10 mouse cellular contexts compared by ENCODE assay signal in the genomic region with DNA sequence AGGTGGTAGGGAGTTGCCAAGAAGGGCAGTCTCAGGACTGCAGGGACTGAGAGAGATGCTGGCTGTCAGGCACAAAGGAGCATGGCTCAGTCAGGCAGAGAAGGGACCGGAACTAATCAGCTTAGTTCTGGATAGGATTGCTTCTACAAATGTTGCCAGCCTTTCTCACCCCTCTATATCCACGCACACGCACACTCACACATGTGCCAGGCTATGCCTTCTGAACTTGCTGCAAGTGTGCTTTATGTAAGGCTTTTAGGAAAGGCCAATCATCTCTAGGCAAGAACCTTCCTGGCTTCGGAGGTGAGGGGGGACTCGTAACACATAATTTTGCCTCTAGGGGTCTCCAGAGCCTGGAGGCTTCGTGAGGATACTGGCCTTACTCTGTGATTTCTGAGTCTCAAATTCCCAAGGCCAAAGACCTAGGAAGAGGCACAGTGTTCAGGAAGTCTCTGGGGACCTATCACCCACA. TPM values are rescaled to one million over a fixed set of nuclear protein-coding genes. Genes with fewer than 3 reads are reported as not detected.
A peak's percentile ranks its signal among the peaks of the same experiment; 100 is the strongest.
DNase-seq lines count a peak whose midpoint lies in the region; ATAC-seq and TF ChIP-seq lines count a peak whose summit lies in the region.
"Had no signal": no experiment of that assay in that cellular context is flagged by ENCODE, and none has a peak within 500 bp of the region (broad histone marks: within the 10 kb centered on the region; RNA-seq: fewer than 3 reads in every experiment).

No protein-coding gene starts in this region.

- H3K4me1 ChIP-seq in intestine, postnatal 0 days (replicated peaks; ENCODE audit: control insufficient read depth, insufficient read depth, low read length) = no peaks in the 10 kb centered on the region
- H3K4me1 ChIP-seq in intestine, embryonic 15.5 days (replicated peaks) = no peaks in the 10 kb centered on the region
- peaks cover 2% of the 10 kb centered on the region; the same call in 1 of the 2 replicates for H3K4me1 ChIP-seq in forebrain, embryonic 14.5 days (ENCODE audit: control insufficient read depth, insufficient read depth, low read length)
- H3K4me1 ChIP-seq in midbrain, embryonic 14.5 days (ENCODE audit: control insufficient read depth, insufficient read depth, low read length) = peaks cover 6% of the 10 kb centered on the region; the same call in 1 of the 2 replicates
- H3K4me1 ChIP-seq: liver, embryonic 13.5 days had no signal

- no peaks in the 10 kb centered on the region for H3K9me3 ChIP-seq in intestine, postnatal 0 days (ENCODE audit: control insufficient read depth)
- H3K9me3 ChIP-seq in intestine, embryonic 15.5 days = no peaks in the 10 kb centered on the region
- H3K9me3 ChIP-seq in forebrain, embryonic 14.5 days (replicated peaks; ENCODE audit: control insufficient read depth, low read length) = 0 out of 2 replicates have a peak, but pooled peaks cover 2% of the 10 kb centered on the region
- no peaks in the 10 kb centered on the region for H3K9me3 ChIP-seq in midbrain, embryonic 14.5 days (ENCODE audit: control insufficient read depth, low read length)
- H3K9me3 ChIP-seq: liver, embryonic 13.5 days had no signal

- no peak for ATAC-seq in intestine, postnatal 0 days
- ATAC-seq in intestine, embryonic 15.5 days = no peak
- peak; percentile 75 for ATAC-seq in forebrain, embryonic 14.5 days
- ATAC-seq in midbrain, embryonic 14.5 days (ENCODE audit: low FRiP score, low TSS enrichment) = peak; percentile 81
- ATAC-seq in activated CD4-positive, CD25-positive, alpha-beta regulatory T cell, adult 4 months = no peak
- ATAC-seq in CD4-positive, CD25-positive, alpha-beta regulatory T cell, adult 4 months = no peak
- ATAC-seq: intestine, embryonic 16.5 days had no signal

- H3K27ac ChIP-seq in intestine, postnatal 0 days (ENCODE audit: low read depth, low read length) = no peak overlapping the region
- H3K27ac ChIP-seq in intestine, embryonic 15.5 days = no peak overlapping the region
- H3K27ac ChIP-seq in forebrain, embryonic 14.5 days (ENCODE audit: low read depth, low read length) = no peak overlapping the region
- 0 out of 2 replicates have a peak overlapping the region, but pooled peaks have one; percentile 6 for H3K27ac ChIP-seq in midbrain, embryonic 14.5 days (replicated peaks; ENCODE audit: low read depth, low read length)
- H3K27ac ChIP-seq: liver, embryonic 13.5 days had no signal

- no peaks in the 10 kb centered on the region for H3K27me3 ChIP-seq in intestine, postnatal 0 days (replicated peaks; ENCODE audit: control insufficient read depth, insufficient read depth, low read length)
- no peaks in the 10 kb centered on the region for H3K27me3 ChIP-seq in intestine, embryonic 15.5 days (replicated peaks)
- no peaks in the 10 kb centered on the region for H3K27me3 ChIP-seq in forebrain, embryonic 14.5 days (replicated peaks; ENCODE audit: control insufficient read depth, insufficient read depth, low read length)
- H3K27me3 ChIP-seq in midbrain, embryonic 14.5 days (ENCODE audit: control insufficient read depth, insufficient read depth, low read length) = no peaks in the 10 kb centered on the region
- H3K27me3 ChIP-seq: liver, embryonic 13.5 days had no signal

- intact Hi-C loops in heart, postnatal 25 days (cut with DNase I) = loop anchor here (10.0 kb wide), 1 partner anchor 312 kb away; no protein-coding TSS in a partner anchor

- peak; percentile 39; the same call in 1 of the 2 replicates for TF ChIP-seq CTCF in intestine, postnatal 0 days (IDR thresholded peaks at IDR 0.05; ENCODE audit: low read depth)

- WGBS in intestine, postnatal 0 days = 54% methylated on average over 6 of the region's 6 CpGs
- WGBS in intestine, embryonic 15.5 days = 47% methylated on average over 6 of the region's 6 CpGs
- 27% methylated on average over 6 of the region's 6 CpGs for WGBS in forebrain, embryonic 14.5 days
- WGBS in midbrain, embryonic 14.5 days = 12% methylated on average over 6 of the region's 6 CpGs

- no peak overlapping the region for H3K4me3 ChIP-seq in intestine, postnatal 0 days (ENCODE audit: low read depth, low read length)
- H3K4me3 ChIP-seq in intestine, embryonic 15.5 days (replicated peaks) = no peak overlapping the region
- H3K4me3 ChIP-seq in forebrain, embryonic 14.5 days (ENCODE audit: low read depth, low read length) = no peak overlapping the region
- H3K4me3 ChIP-seq in midbrain, embryonic 14.5 days (replicated peaks; ENCODE audit: low read depth, low read length) = no peak overlapping the region
- H3K4me3 ChIP-seq: liver, embryonic 13.5 days had no signal

- H3K4me2 ChIP-seq in intestine, postnatal 0 days (replicated peaks; ENCODE audit: low read depth) = no peak overlapping the region
- no peak overlapping the region for H3K4me2 ChIP-seq in intestine, embryonic 15.5 days (replicated peaks)
- H3K4me2 ChIP-seq in forebrain, embryonic 14.5 days (ENCODE audit: low read length) = no peak overlapping the region
- H3K4me2 ChIP-seq in midbrain, embryonic 14.5 days (ENCODE audit: low read length) = no peak overlapping the region
- H3K4me2 ChIP-seq: liver, embryonic 13.5 days had no signal

- H3K9ac ChIP-seq in intestine, postnatal 0 days (ENCODE audit: low read depth, low read length) = no peak overlapping the region
- H3K9ac ChIP-seq in intestine, embryonic 15.5 days = no peak overlapping the region
- H3K9ac ChIP-seq in forebrain, embryonic 14.5 days (ENCODE audit: low read length) = no peak overlapping the region
- H3K9ac ChIP-seq in midbrain, embryonic 14.5 days (replicated peaks; ENCODE audit: low read length) = no peak overlapping the region
- H3K9ac ChIP-seq: liver, embryonic 13.5 days had no signal

- peak; percentile 21 for DNase-seq in Muller cell, postnatal 12 days (ENCODE audit: inconsistent ontology term)
- peak; percentile 69 for DNase-seq in forebrain, embryonic 14.5 days (ENCODE audit: low spot score)
- peak; percentile 69 for DNase-seq in midbrain, embryonic 14.5 days
- DNase-seq in heart, postnatal 25 days (ENCODE audit: low spot score) = no peak
- DNase-seq: liver, embryonic 13.5 days had no signal

- no peaks in the 10 kb centered on the region for H3K36me3 ChIP-seq in intestine, postnatal 0 days (ENCODE audit: control insufficient read depth, insufficient read depth)
- H3K36me3 ChIP-seq in intestine, embryonic 15.5 days = no peaks in the 10 kb centered on the region
- H3K36me3 ChIP-seq in forebrain, embryonic 14.5 days (ENCODE audit: control insufficient read depth, insufficient read depth, low read length) = no peaks in the 10 kb centered on the region
- no peaks in the 10 kb centered on the region for H3K36me3 ChIP-seq in midbrain, embryonic 14.5 days (ENCODE audit: control insufficient read depth, insufficient read depth, low read length)
- H3K36me3 ChIP-seq: liver, embryonic 13.5 days had no signal

RNA-seq across cellular contexts. Expression of a gene that starts 12.8 kb away (rescaled TPM):
- polyA plus RNA-seq in intestine, postnatal 0 days (2015; fragmentation: Nextera tagmentation; extraction: Ambion mirVana) = 0.26 and 0.34 TPM in 2 replicates
- polyA plus RNA-seq in intestine, embryonic 15.5 days (2015; fragmentation: Nextera tagmentation; extraction: Ambion mirVana) = 0.47 and 0.54 TPM in 2 replicates
- 23.6 and 36.7 TPM in 2 replicates for polyA plus RNA-seq in forebrain, embryonic 14.5 days (2014; fragmentation: Nextera tagmentation; extraction: Ambion mirVana)
- 27.1 and 27.6 TPM in 2 replicates for polyA plus RNA-seq in midbrain, embryonic 14.5 days (2014; fragmentation: Nextera tagmentation; extraction: Ambion mirVana)
- total RNA-seq in heart, postnatal 25 days (2021) = under 1 TPM; 0.11 to 0.16 TPM
- under 1 TPM in 1 of 2 experiments, not detected in 1; 0.13 TPM for polyA plus RNA-seq in activated CD4-positive, CD25-positive, alpha-beta regulatory T cell, adult 4 months (2017; shearing (Covaris generic))
- under 1 TPM in 1 of 2 experiments, not detected in 1; 0.14 TPM for polyA plus RNA-seq in CD4-positive, CD25-positive, alpha-beta regulatory T cell, adult 4 months (2017; shearing (Covaris generic))

RNA-seq across cellular contexts. Expression of a gene that starts 18.8 kb away (rescaled TPM):
- polyA plus RNA-seq in intestine, postnatal 0 days (2015; fragmentation: Nextera tagmentation; extraction: Ambion mirVana) = 0.48 and 0.55 TPM in 2 replicates
- polyA plus RNA-seq in intestine, embryonic 15.5 days (2015; fragmentation: Nextera tagmentation; extraction: Ambion mirVana) = 0.97 and 1.1 TPM in 2 replicates
- 38.4 and 40.1 TPM in 2 replicates for polyA plus RNA-seq in forebrain, embryonic 14.5 days (2014; fragmentation: Nextera tagmentation; extraction: Ambion mirVana)
- 54.8 and 59.6 TPM in 2 replicates for polyA plus RNA-seq in midbrain, embryonic 14.5 days (2014; fragmentation: Nextera tagmentation; extraction: Ambion mirVana)
- 1 to 10 TPM in 1 of 2 experiments, under 1 TPM in 1; 0.98 to 1.1 TPM for total RNA-seq in heart, postnatal 25 days (2021)
- under 1 TPM in 1 of 2 experiments, not detected in 1; 0.16 TPM for polyA plus RNA-seq in activated CD4-positive, CD25-positive, alpha-beta regulatory T cell, adult 4 months (2017; shearing (Covaris generic))
- polyA plus RNA-seq in CD4-positive, CD25-positive, alpha-beta regulatory T cell, adult 4 months (2017; shearing (Covaris generic)) = not detected

Comparison
In these comparisons a context has a peak if more than half of its experiments do, and no peak if none do; other contexts are left out.
1. ATAC-seq: peak in forebrain, embryonic 14.5 days (single experiment) and midbrain, embryonic 14.5 days (single experiment); none in intestine, postnatal 0 days (single experiment), intestine, embryonic 15.5 days (single experiment), activated CD4-positive, CD25-positive, alpha-beta regulatory T cell, adult 4 months (single experiment) and CD4-positive, CD25-positive, alpha-beta regulatory T cell, adult 4 months (single experiment).
2. RNA of a gene that starts 12.8 kb away (polyA plus RNA-seq): 27.1 to 27.6 TPM in midbrain, embryonic 14.5 days and 23.6 to 36.7 TPM in forebrain, embryonic 14.5 days; 0.47 to 0.54 TPM in intestine, embryonic 15.5 days, 0.26 to 0.34 TPM in intestine, postnatal 0 days, 0.14 TPM in CD4-positive, CD25-positive, alpha-beta regulatory T cell, adult 4 months and 0.13 TPM in activated CD4-positive, CD25-positive, alpha-beta regulatory T cell, adult 4 months; every median in the first group is over 10 times any median in the second.
3. RNA of a gene that starts 18.8 kb away (polyA plus RNA-seq): 54.8 to 59.6 TPM in midbrain, embryonic 14.5 days and 38.4 to 40.1 TPM in forebrain, embryonic 14.5 days; 0.97 to 1.1 TPM in intestine, embryonic 15.5 days, 0.48 to 0.55 TPM in intestine, postnatal 0 days, 0.16 TPM in activated CD4-positive, CD25-positive, alpha-beta regulatory T cell, adult 4 months and not detected in CD4-positive, CD25-positive, alpha-beta regulatory T cell, adult 4 months; every median in the first group is over 10 times any median in the second.